Comparison of ENCODE assay signal across 15 mouse cellular contexts in genomic region chr14:120416886-120417285, GRCm38 (mm10).
DNase-seq lines count a peak whose midpoint lies in the region.
"Had no signal": no experiment of that assay in that cellular context is flagged by ENCODE, and none has a peak within 500 bp of the region (broad histone marks: within the 10 kb centered on the region; RNA-seq: fewer than 3 reads in every experiment).

No protein-coding gene starts in this region.

- no peak overlapping the region for H3K27ac ChIP-seq in midbrain, embryonic 10.5 days (replicated peaks)
- H3K27ac ChIP-seq: embryonic facial prominence, embryonic 12.5 days; forebrain, embryonic 12.5 days; heart, embryonic 13.5 days; liver, embryonic 12.5 days had no signal

- peak; percentile 37 for DNase-seq in cerebellum, adult 9-11 months
- no peak for DNase-seq in cerebellum, adult 11-12 months
- peak; percentile 40 for DNase-seq in kidney, postnatal 10 days
- DNase-seq in kidney, adult 11 months = no peak
- DNase-seq in lung, postnatal 10 days = peak; percentile 54
- DNase-seq in lung, postnatal 25 days (ENCODE audit: low spot score) = no peak
- DNase-seq in skeletal muscle tissue, adult 2 months (ENCODE audit: low read depth, low spot score) = peak; percentile 80
- no peak for DNase-seq in midbrain, embryonic 10.5 days (ENCODE audit: low spot score)
- DNase-seq: right cerebral cortex, postnatal 25 days; thymus, postnatal 14 days had no signal

- WGBS in midbrain, embryonic 10.5 days = 91% methylated on average over 9 of the region's 9 CpGs

- no peaks in the 10 kb centered on the region for H3K9me3 ChIP-seq in midbrain, embryonic 10.5 days (replicated peaks)
- H3K9me3 ChIP-seq: embryonic facial prominence, embryonic 12.5 days; forebrain, embryonic 12.5 days; heart, embryonic 13.5 days; liver, embryonic 12.5 days had no signal

- H3K36me3 ChIP-seq in midbrain, embryonic 10.5 days = 0 out of 2 replicates have a peak, but pooled peaks cover 4% of the 10 kb centered on the region

- H3K4me3 ChIP-seq in midbrain, embryonic 10.5 days = no peak overlapping the region
- H3K4me3 ChIP-seq: embryonic facial prominence, embryonic 12.5 days; forebrain, embryonic 12.5 days; heart, embryonic 13.5 days; liver, embryonic 12.5 days had no signal

- H3K4me1 ChIP-seq in midbrain, embryonic 10.5 days = no peaks in the 10 kb centered on the region
- H3K4me1 ChIP-seq: embryonic facial prominence, embryonic 12.5 days; forebrain, embryonic 12.5 days; heart, embryonic 13.5 days; liver, embryonic 12.5 days had no signal

- H3K27me3 ChIP-seq in midbrain, embryonic 10.5 days (ENCODE audit: low read depth, poor library complexity, severe bottlenecking) = no peaks in the 10 kb centered on the region
- H3K27me3 ChIP-seq: CH12.LX; embryonic facial prominence, embryonic 12.5 days; forebrain, embryonic 12.5 days; heart, embryonic 13.5 days; liver, embryonic 12.5 days had no signal

Comparison
In these comparisons a context has a peak if more than half of its experiments do, and no peak if none do; other contexts are left out.
1. DNase-seq: peak in cerebellum, adult 9-11 months (single experiment), kidney, postnatal 10 days (single experiment), lung, postnatal 10 days (single experiment) and skeletal muscle tissue, adult 2 months (single experiment); none in cerebellum, adult 11-12 months (single experiment), kidney, adult 11 months (single experiment), lung, postnatal 25 days (single experiment) and midbrain, embryonic 10.5 days (single experiment).